Mouse (Mus musculus): ENCODE measurements around the gene Srpk3. TPM values are rescaled to one million over a fixed set of nuclear protein-coding genes. Genes with fewer than 3 reads are reported as not detected.
A peak's percentile ranks its signal among the peaks of the same experiment; 100 is the strongest.

Gene Srpk3
- polyA plus RNA-seq, 1 experiment from 2014 or later = 2.2 TPM

DNA sequence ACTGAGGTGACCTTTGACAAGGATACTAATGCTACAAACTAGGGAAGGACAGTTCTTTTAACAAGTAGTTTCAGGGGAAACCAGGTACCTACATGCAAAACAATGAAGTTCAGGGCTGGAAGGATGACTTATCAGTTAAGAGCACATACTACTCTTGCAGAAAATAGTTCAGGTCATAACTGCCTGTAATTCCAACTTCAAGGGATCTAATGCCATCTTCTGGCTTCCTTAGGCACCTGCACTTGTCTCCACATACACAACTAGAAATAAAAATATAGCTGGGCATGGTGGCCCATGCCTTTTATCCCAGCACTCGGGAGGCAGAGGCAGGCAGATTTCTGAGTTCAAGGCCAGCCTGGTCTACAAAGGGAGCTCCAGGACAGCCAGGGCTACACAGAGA is 25.2 kb upstream of the Srpk3 start:
- H3K4me2 ChIP-seq (replicated peaks; ENCODE audit: low read depth) = no peak overlapping the region
- no peak for TF ChIP-seq EP300 (optimal IDR thresholded peaks at IDR 0.05)
- no peak; the same call in 1 of the 2 replicates for TF ChIP-seq CTCF (IDR thresholded peaks at IDR 0.05; ENCODE audit: low read depth)
- H3K9ac ChIP-seq (ENCODE audit: low read length) = no peak overlapping the region
- H3K4me3 ChIP-seq (ENCODE audit: low read depth, low read length) = no peak overlapping the region
- H3K27ac ChIP-seq (replicated peaks) = no peak overlapping the region
- no peaks in the 10 kb centered on the region for H3K36me3 ChIP-seq (ENCODE audit: control insufficient read depth, insufficient read depth, low read length)
- 90% methylated on average over 1 of the region's 1 CpGs for WGBS
- no peaks in the 10 kb centered on the region for H3K27me3 ChIP-seq (ENCODE audit: control insufficient read depth, insufficient read depth, low read length)
- H3K9me3 ChIP-seq (ENCODE audit: control insufficient read depth, low read length) = no peaks in the 10 kb centered on the region
- DNase-seq (ENCODE audit: low spot score) = no peak
- ATAC-seq (ENCODE audit: low FRiP score, low TSS enrichment) = no peak
- H3K4me1 ChIP-seq (replicated peaks; ENCODE audit: control insufficient read depth, insufficient read depth) = no peaks in the 10 kb centered on the region

DNA sequence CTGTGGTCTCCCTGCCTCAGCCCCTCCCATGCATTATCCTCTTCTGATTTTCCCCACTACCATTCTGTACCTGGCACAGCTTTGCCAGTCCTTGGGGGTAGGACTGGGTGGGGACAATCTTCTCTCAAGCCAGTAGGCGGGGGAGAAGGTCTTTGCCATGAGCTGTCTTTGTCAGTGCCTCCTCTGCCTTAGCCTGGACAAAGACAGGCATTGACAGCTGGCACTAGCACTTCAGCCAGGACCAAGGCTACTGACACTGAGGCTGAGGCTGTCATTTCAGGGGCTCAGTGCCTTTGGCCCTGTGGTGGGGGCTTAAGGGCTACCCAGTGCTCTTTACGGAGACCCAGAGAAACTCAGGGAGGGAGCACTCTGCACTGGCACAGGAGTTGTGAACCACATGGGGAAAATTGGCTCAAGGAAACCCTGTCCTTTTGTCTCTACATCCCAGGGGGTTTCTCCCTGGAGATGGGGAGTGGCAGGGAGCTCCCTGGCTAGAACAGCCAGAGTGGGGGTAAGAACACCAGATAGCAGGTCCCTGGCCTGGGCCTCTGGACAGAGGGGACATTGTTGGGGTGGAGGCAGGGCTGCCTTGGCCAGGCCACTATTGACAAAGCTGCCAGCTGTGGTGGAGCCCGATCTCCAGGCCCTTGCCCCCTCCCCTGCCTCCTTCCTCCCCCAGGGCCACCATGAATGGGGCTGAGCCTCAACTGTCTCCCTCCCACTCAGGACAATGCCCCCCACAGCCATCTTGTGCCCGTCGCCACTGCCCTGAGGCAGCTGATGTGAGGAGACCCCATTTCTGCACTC is 17.7 kb upstream of the Srpk3 start, which contains the start of gene Plxnb3:
Gene Plxnb3, plus strand, starts transcription at position 757 of the 807 bp plus-strand sequence.
- Histone ChIP-seq H3K27me3 (ENCODE audit: control insufficient read depth, insufficient read depth, low read length) (no peaks in the 10 kb centered on the region), H3K4me3 (ENCODE audit: low read depth, low read length) (no peak within 1 kb of the TSS), H3K4me1 (replicated peaks; ENCODE audit: control insufficient read depth, insufficient read depth) (no peaks in the 10 kb centered on the region), H3K27ac (replicated peaks) (no peak within 1 kb of the TSS), H3K4me2 (replicated peaks; ENCODE audit: low read depth) (no peak within 1 kb of the TSS), H3K36me3 (ENCODE audit: control insufficient read depth, insufficient read depth, low read length) (no peaks in the 10 kb centered on the region), H3K9me3 (ENCODE audit: control insufficient read depth, low read length) (no peaks in the 10 kb centered on the region), H3K9ac (ENCODE audit: low read length) (no peak within 1 kb of the TSS)
- no peak for TF ChIP-seq CTCF (IDR thresholded peaks at IDR 0.05; ENCODE audit: low read depth)
- TF ChIP-seq EP300 (optimal IDR thresholded peaks at IDR 0.05) = no peak
- 77% methylated on average over 5 of the region's 5 CpGs for WGBS
- ATAC-seq (ENCODE audit: low FRiP score, low TSS enrichment) (no peak), DNase-seq (ENCODE audit: low spot score) (no peak)

DNA sequence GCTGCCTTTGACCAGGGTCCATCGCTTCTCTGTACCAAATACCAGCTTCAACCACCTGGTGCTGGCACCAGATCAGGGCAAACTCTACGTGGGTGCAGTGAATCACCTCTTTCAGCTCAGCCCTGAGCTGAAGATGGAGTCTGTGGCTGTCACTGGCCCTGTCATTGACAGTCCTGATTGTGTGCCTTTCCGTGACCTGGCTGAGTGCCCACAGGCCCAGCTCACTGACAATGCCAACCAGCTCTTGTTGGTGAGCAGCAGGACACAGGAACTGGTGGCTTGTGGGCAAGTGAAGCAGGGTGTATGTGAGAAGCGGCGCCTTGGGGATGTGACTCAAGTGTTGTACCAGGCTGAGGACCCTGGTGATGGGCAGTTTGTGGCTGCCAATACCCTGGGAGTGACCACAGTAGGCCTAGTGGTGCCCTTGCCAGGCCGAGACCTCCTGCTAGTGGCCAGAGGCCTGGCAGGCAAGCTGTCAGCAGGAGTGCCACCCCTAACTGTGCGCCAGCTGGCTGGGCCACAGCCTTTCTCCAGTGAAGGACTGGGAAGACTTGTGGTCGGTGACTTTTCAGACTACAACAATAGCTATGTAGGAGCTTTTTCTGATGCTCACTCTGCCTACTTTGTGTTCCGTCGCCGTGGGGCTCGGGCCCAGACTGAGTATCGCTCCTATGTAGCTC is 15.5 kb upstream of the Srpk3 start:
- Histone ChIP-seq H3K9me3 (ENCODE audit: control insufficient read depth, low read length) (no peaks in the 10 kb centered on the region), H3K4me2 (replicated peaks; ENCODE audit: low read depth) (no peak overlapping the region), H3K4me1 (replicated peaks; ENCODE audit: control insufficient read depth, insufficient read depth) (no peaks in the 10 kb centered on the region), H3K27ac (replicated peaks) (no peak overlapping the region), H3K27me3 (ENCODE audit: control insufficient read depth, insufficient read depth, low read length) (no peaks in the 10 kb centered on the region), H3K36me3 (ENCODE audit: control insufficient read depth, insufficient read depth, low read length) (no peaks in the 10 kb centered on the region), H3K9ac (ENCODE audit: low read length) (no peak overlapping the region), H3K4me3 (ENCODE audit: low read depth, low read length) (no peak overlapping the region)
- no peak for DNase-seq (ENCODE audit: low spot score)
- no peak for ATAC-seq (ENCODE audit: low FRiP score, low TSS enrichment)
- 86% methylated on average over 13 of the region's 13 CpGs for WGBS
- TF ChIP-seq EP300 (optimal IDR thresholded peaks at IDR 0.05) (no peak), CTCF (IDR thresholded peaks at IDR 0.05; ENCODE audit: low read depth) (no peak)

DNA sequence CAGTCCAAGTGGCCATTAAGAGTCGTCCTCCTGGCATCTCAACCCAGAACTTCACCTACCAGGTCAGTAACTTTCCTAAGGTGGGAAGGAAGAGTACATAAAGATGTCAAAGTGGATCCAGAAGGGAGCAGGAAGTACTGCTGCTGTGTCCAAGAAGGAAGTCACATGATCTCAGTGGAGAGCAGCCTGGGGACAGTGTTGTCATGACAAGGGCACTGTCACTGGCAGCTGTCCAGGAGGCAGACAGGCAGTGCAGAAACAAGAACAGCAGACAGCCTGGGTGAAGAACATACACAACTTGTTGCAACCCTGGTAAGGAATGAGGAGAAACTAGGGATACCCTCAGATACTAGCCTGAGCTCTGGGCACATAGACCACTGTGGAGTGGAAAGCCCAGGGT is 8.9 kb upstream of the Srpk3 start:
- Histone ChIP-seq H3K27ac (replicated peaks) (no peak overlapping the region), H3K4me3 (ENCODE audit: low read depth, low read length) (no peak overlapping the region), H3K9me3 (ENCODE audit: control insufficient read depth, low read length) (no peaks in the 10 kb centered on the region), H3K36me3 (ENCODE audit: control insufficient read depth, insufficient read depth, low read length) (no peaks in the 10 kb centered on the region), H3K4me1 (replicated peaks; ENCODE audit: control insufficient read depth, insufficient read depth) (no peaks in the 10 kb centered on the region), H3K9ac (ENCODE audit: low read length) (no peak overlapping the region), H3K27me3 (ENCODE audit: control insufficient read depth, insufficient read depth, low read length) (no peaks in the 10 kb centered on the region), H3K4me2 (replicated peaks; ENCODE audit: low read depth) (no peak overlapping the region)
- no peak for DNase-seq (ENCODE audit: low spot score)
- no peak for ATAC-seq (ENCODE audit: low FRiP score, low TSS enrichment)
- TF ChIP-seq CTCF (IDR thresholded peaks at IDR 0.05; ENCODE audit: low read depth) (no peak), EP300 (optimal IDR thresholded peaks at IDR 0.05) (no peak)
- 44% methylated on average over 1 of the region's 1 CpGs for WGBS

DNA sequence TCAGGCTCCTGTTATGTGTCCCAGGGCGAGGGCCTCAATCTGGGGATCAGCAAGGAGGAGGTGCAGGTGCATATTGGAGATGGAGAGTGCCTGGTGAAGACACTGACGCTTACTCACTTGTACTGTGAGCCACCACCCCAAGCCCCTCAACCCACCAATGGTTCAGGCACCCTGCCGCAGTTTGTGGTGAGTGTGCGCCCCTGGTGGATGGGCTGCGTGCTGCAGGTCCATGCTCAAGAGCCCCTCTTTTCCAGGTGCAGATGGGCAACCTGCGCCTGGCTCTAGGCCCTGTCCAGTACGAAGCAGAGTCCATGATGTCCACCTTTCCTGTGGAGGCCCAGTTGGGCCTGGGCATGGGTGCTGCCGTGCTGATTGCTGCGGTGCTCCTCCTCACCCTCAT is 6.9 kb upstream of the Srpk3 start:
- H3K27ac ChIP-seq (replicated peaks) = no peak overlapping the region
- H3K27me3 ChIP-seq (ENCODE audit: control insufficient read depth, insufficient read depth, low read length) = no peaks in the 10 kb centered on the region
- H3K4me2 ChIP-seq (replicated peaks; ENCODE audit: low read depth) = no peak overlapping the region
- WGBS = 65% methylated on average over 9 of the region's 9 CpGs
- no peaks in the 10 kb centered on the region for H3K4me1 ChIP-seq (replicated peaks; ENCODE audit: control insufficient read depth, insufficient read depth)
- H3K36me3 ChIP-seq (ENCODE audit: control insufficient read depth, insufficient read depth, low read length) = no peaks in the 10 kb centered on the region
- H3K9ac ChIP-seq (ENCODE audit: low read length) = no peak overlapping the region
- no peak overlapping the region for H3K4me3 ChIP-seq (ENCODE audit: low read depth, low read length)
- H3K9me3 ChIP-seq (ENCODE audit: control insufficient read depth, low read length) = no peaks in the 10 kb centered on the region
- DNase-seq (ENCODE audit: low spot score) (peak; percentile 27), ATAC-seq (ENCODE audit: low FRiP score, low TSS enrichment) (no peak)
- TF ChIP-seq EP300 (optimal IDR thresholded peaks at IDR 0.05) (no peak), CTCF (IDR thresholded peaks at IDR 0.05; ENCODE audit: low read depth) (peak; percentile 66)

Measured in stomach, postnatal 0 days (tissue).